Mouse (Mus musculus) heart, embryonic 10.5 days (tissue): Measurements from ENCODE around the gene Hist1h3b. TPM values are rescaled to one million over a fixed set of nuclear protein-coding genes. Genes with fewer than 3 reads are reported as not detected.
A peak's percentile ranks its signal among the peaks of the same experiment; 100 is the strongest.

ENCODE experiments used
- DNase-seq: peaks from one replicate; pipeline ENCODE4 v3.0.0-alpha.2; 2017; ENCODE audit warnings: low spot score
- H3K27ac ChIP-seq: fragments of 300-500 bp; sonication (generic); 2 replicates; pipeline ENCODE4 v1.5.1; 2016; ENCODE audit warnings: mild to moderate bottlenecking
- H3K27me3 ChIP-seq: fragments of 300-500 bp; sonication (generic); 2 replicates; pipeline ENCODE4 v1.6.1; 2016; ENCODE audit warnings: mild to moderate bottlenecking; ENCODE audit not compliant: poor library complexity, insufficient read depth, severe bottlenecking
- H3K36me3 ChIP-seq: fragments of 300-500 bp; sonication (generic); 2 replicates; pipeline ENCODE4 v1.6.1; 2016; ENCODE audit warnings: mild to moderate bottlenecking, moderate library complexity
- H3K4me1 ChIP-seq: fragments of 300-500 bp; sonication (generic); 2 replicates; pipeline ENCODE4 v1.6.1; 2016; ENCODE audit warnings: mild to moderate bottlenecking
- H3K4me3 ChIP-seq: fragments of 300-500 bp; sonication (generic); 2 replicates; pipeline ENCODE4 v1.5.1; 2016; ENCODE audit warnings: mild to moderate bottlenecking, moderate library complexity
- H3K9me3 ChIP-seq: fragments of 300-500 bp; sonication (generic); 2 replicates; pipeline ENCODE4 v1.6.1; 2016; ENCODE audit warnings: mild to moderate bottlenecking, moderate library complexity
- WGBS: fragments of 180-500 bp; shearing (Covaris S2); methylation state at CpG from one replicate; pipeline ENCODE4 v1.1.7; 2016; 5-methylcytosine and 5-hydroxymethylcytosine counted together
- polyA plus RNA-seq: library from polyadenylated mRNA; unstranded; fragments of >200 nt; fragmentation: Nextera tagmentation; extraction: Ambion mirVana; gene quantifications from 2 replicates; pipeline ENCODE4 v1.2.1, GENCODE M21; 2016

Gene Hist1h3b
- polyA plus RNA-seq, 1 experiment from 2014 or later: 2.6 TPM

- peaks cover 15% of the 10 kb centered on the region for H3K4me1 ChIP-seq
- H3K4me3 ChIP-seq: no peak overlapping the region
- no peaks in the 10 kb centered on the region for H3K27me3 ChIP-seq
- WGBS: 63% methylated on average over 1 of the region's 1 CpGs
- H3K36me3 ChIP-seq: no peaks in the 10 kb centered on the region
- H3K27ac ChIP-seq: peak overlapping the region; percentile 73; the same call in 1 of the 2 replicates
- DNase-seq: no peak
- no peaks in the 10 kb centered on the region for H3K9me3 ChIP-seq
Measured at GRCm38 (mm10) chr13:23725213-23725612, 26.9 kb upstream of the Hist1h3b start.

GRCm38 (mm10) chr13:23728472-23729191 lies 23.4 kb upstream of the Hist1h3b start:
- no peak for DNase-seq
- Histone ChIP-seq H3K9me3 (no peaks in the 10 kb centered on the region), H3K27ac (no peak overlapping the region), H3K36me3 (no peaks in the 10 kb centered on the region), H3K4me1 (peaks cover 18% of the 10 kb centered on the region), H3K27me3 (no peaks in the 10 kb centered on the region), H3K4me3 (no peak overlapping the region)
- 71% methylated on average over 18 of the region's 18 CpGs for WGBS

- Histone ChIP-seq H3K27me3 (no peaks in the 10 kb centered on the region), H3K9me3 (no peaks in the 10 kb centered on the region), H3K36me3 (no peaks in the 10 kb centered on the region), H3K4me3 (no peak overlapping the region), H3K4me1 (peaks cover 13% of the 10 kb centered on the region), H3K27ac (no peak overlapping the region)
- WGBS: 91% methylated on average over 9 of the region's 9 CpGs
- DNase-seq: no peak
Measured at GRCm38 (mm10) chr13:23729192-23729525, 22.9 kb upstream of the Hist1h3b start.

DNA sequence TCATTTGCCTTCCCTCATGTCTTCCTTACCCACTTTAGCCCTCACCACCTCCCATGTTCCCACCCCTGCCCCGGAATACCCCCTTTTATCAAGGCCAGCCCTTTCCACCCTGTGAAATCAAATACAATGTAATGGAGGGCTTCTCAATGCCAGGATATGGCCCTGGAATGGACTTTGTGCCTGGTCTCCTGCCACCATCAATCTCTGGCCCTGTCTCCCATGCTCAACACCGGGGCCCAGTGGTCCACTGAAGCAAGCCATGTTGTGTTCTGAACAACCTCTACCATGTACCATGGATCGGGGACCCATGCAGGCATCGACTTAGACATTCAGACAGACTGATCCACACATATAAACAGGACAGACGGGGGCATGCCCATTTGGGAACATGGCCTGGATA lies 22.4 kb upstream of the Hist1h3b start:
- DNase-seq: no peak
- 92% methylated on average over 5 of the region's 5 CpGs for WGBS
- H3K9me3 ChIP-seq: no peaks in the 10 kb centered on the region

DNA sequence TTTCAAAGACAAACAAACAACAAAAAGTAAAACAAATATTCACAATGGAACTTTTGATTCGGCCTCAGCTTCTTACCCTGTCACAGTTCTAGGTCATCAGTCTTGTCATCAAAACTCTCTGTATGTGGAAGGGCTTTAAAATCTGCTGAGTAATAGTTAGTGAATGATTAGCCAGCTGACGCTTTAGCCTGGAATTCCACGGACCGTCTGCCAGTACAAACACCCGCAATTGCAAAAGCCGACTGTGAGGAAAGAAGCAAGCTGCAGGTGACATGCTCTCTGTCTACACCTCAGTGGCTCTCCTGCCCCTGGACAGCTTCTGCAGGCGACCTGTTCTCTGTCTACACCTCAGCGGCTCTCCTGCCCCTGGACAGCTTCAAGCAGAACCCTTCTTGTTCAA lies 21.6 kb upstream of the Hist1h3b start:
- no peaks in the 10 kb centered on the region for H3K36me3 ChIP-seq
- peak; percentile 82 for DNase-seq
- H3K27ac ChIP-seq: no peak overlapping the region; the same call in 1 of the 2 replicates
- H3K4me3 ChIP-seq: no peak overlapping the region
- peaks cover 4% of the 10 kb centered on the region for H3K4me1 ChIP-seq
- no peaks in the 10 kb centered on the region for H3K27me3 ChIP-seq
- 20% methylated on average over 8 of the region's 8 CpGs for WGBS
- no peaks in the 10 kb centered on the region for H3K9me3 ChIP-seq

More for the DNA sequence above, 22.4 kb upstream of the Hist1h3b start:
- peaks cover 8% of the 10 kb centered on the region for H3K4me1 ChIP-seq
- H3K4me3 ChIP-seq: no peak overlapping the region
- H3K36me3 ChIP-seq: no peaks in the 10 kb centered on the region
- H3K27ac ChIP-seq: no peak overlapping the region
- H3K27me3 ChIP-seq: no peaks in the 10 kb centered on the region

GRCm38 (mm10) chr13:23732156-23732804 lies 19.8 kb upstream of the Hist1h3b start:
- H3K27ac ChIP-seq: no peak overlapping the region
- H3K4me1 ChIP-seq: peaks cover 4% of the 10 kb centered on the region
- H3K4me3 ChIP-seq: no peak overlapping the region
- no peaks in the 10 kb centered on the region for H3K27me3 ChIP-seq
- no peaks in the 10 kb centered on the region for H3K9me3 ChIP-seq
- H3K36me3 ChIP-seq: no peaks in the 10 kb centered on the region
- DNase-seq: no peak
- 23% methylated on average over 8 of the region's 8 CpGs for WGBS

- DNase-seq: no peak
- Histone ChIP-seq H3K9me3 (no peaks in the 10 kb centered on the region), H3K36me3 (no peaks in the 10 kb centered on the region), H3K27ac (peak overlapping the region; percentile 93; the same call in 1 of the 2 replicates), H3K4me3 (no peak overlapping the region), H3K27me3 (no peaks in the 10 kb centered on the region), H3K4me1 (peaks cover 5% of the 10 kb centered on the region; the same call in 1 of the 2 replicates)
- WGBS: 86% methylated on average over 5 of the region's 5 CpGs
Measured at GRCm38 (mm10) chr13:23737091-23737490, 15.0 kb upstream of the Hist1h3b start.

DNA sequence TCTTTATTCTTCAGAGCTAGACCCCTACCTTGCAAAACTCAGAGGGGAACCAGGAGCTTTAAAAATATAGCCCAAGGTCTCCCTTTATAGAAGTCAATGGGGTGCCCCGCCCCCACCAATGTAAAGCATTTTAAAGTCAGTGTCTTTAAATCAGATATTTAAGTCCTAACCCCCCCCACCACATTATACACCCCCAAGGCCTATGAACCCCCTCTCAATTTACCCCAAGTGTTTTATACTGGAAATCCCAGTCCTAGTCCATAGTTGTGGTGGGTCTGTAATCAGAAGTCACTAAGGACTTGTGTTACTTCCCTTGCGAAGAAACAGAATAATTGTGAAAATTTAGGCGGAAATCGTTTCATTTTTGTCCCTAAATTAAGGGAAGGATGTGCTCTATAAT lies 14.0 kb upstream of the Hist1h3b start:
- 27% methylated on average over 4 of the region's 4 CpGs for WGBS
- Histone ChIP-seq H3K4me3 (peak overlapping the region; percentile 65), H3K36me3 (no peaks in the 10 kb centered on the region), H3K27me3 (no peaks in the 10 kb centered on the region), H3K27ac (peak overlapping the region; percentile 93), H3K9me3 (no peaks in the 10 kb centered on the region), H3K4me1 (peaks cover 5% of the 10 kb centered on the region; the same call in 1 of the 2 replicates)
- DNase-seq: no peak

DNA sequence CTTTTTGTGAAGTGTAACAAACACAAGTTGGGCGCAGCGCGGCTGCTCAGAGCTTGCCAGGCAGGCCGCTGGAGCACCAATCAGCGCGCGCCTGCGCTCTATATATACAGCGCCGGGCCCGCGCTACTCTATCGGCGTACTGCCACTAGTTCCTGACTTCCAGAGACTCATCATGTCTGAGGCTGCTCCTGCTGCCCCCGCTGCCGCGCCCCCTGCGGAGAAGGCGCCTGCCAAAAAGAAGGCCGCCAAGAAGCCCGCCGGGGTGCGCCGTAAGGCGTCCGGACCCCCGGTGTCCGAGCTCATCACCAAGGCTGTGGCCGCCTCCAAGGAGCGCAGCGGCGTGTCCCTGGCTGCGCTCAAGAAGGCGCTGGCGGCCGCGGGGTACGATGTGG lies 13.4 kb upstream of the Hist1h3b start, which contains the start of gene Hist1h1c:
Hist1h1c (plus strand) TSS at position 132 of the 392 bp plus-strand sequence.
- Histone ChIP-seq H3K4me1 (peaks cover 5% of the 10 kb centered on the region; the same call in 1 of the 2 replicates), H3K27me3 (no peaks in the 10 kb centered on the region), H3K9me3 (no peaks in the 10 kb centered on the region), H3K4me3 (peak within 1 kb of the TSS; percentile 65), H3K36me3 (no peaks in the 10 kb centered on the region), H3K27ac (peak within 1 kb of the TSS; percentile 93)
- DNase-seq: peak; percentile 96
- WGBS: under 1% methylated on average over 38 of the region's 38 CpGs

DNA sequence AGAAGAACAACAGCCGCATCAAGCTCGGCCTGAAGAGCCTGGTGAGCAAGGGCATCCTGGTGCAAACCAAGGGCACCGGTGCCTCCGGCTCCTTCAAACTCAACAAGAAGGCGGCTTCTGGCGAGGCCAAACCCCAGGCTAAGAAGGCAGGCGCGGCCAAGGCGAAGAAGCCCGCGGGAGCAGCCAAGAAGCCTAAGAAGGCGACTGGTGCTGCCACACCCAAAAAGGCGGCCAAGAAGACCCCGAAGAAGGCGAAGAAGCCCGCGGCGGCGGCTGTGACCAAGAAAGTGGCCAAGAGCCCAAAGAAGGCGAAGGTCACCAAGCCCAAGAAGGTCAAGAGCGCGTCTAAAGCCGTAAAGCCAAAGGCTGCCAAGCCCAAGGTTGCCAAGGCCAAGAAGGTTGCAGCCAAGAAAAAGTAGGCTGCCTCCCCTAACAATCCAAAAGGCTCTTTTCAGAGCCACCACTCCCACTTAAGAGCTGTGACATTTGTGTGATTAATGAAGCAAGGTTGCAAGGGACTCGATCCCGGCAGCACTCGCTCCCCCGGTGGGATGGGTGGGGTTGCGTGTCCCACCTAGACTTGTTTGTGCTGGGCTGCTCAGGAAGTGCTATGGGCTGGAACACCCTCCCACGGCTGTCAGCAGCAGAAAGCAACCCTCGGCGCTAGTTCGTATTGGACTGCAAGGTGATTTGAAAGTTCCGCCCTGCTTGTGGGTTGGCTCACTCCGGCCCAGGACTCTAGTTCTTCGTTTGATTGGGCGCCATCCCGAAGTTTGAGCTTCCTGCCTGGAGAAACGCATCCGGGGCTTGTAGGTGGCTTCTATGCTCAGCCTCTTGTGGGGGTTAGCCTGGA lies 12.8 kb upstream of the Hist1h3b start:
- no peaks in the 10 kb centered on the region for H3K36me3 ChIP-seq
- no peaks in the 10 kb centered on the region for H3K9me3 ChIP-seq
- H3K27ac ChIP-seq: peak overlapping the region; percentile 93
- WGBS: under 1% methylated on average over 39 of the region's 39 CpGs
- H3K27me3 ChIP-seq: no peaks in the 10 kb centered on the region
- peaks cover 6% of the 10 kb centered on the region; the same call in 1 of the 2 replicates for H3K4me1 ChIP-seq
- DNase-seq: peak; percentile 96
- H3K4me3 ChIP-seq: peak overlapping the region; percentile 65

DNA sequence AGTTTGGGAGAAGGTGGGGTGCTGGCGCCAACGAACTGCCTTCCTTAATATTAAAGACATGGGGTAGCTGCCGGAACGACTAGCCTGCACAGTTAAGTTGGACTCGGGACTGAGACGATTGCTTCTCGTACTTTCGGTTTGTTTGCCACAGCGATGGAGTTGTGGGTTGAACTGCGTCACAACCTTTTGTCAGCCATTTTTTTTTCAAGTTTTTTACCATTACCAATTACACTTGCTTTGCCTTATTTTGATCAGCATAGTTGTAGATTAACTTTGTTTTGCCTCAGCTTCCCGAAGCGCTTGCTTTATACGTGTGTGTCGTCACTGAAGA lies 12.2 kb upstream of the Hist1h3b start:
- peak overlapping the region; percentile 65 for H3K4me3 ChIP-seq
- DNase-seq: no peak
- H3K9me3 ChIP-seq: no peaks in the 10 kb centered on the region
- H3K4me1 ChIP-seq: peaks cover 9% of the 10 kb centered on the region; the same call in 1 of the 2 replicates
- WGBS: under 1% methylated on average over 14 of the region's 14 CpGs
- no peaks in the 10 kb centered on the region for H3K27me3 ChIP-seq
- H3K36me3 ChIP-seq: no peaks in the 10 kb centered on the region
- H3K27ac ChIP-seq: peak overlapping the region; percentile 93

GRCm38 (mm10) chr13:23740256-23740840 lies 11.7 kb upstream of the Hist1h3b start:
- WGBS: 34% methylated on average over 13 of the region's 13 CpGs
- no peaks in the 10 kb centered on the region for H3K36me3 ChIP-seq
- peaks cover 9% of the 10 kb centered on the region; the same call in 1 of the 2 replicates for H3K4me1 ChIP-seq
- H3K27ac ChIP-seq: peak overlapping the region; percentile 93
- H3K9me3 ChIP-seq: no peaks in the 10 kb centered on the region
- peak overlapping the region; percentile 65 for H3K4me3 ChIP-seq
- no peak for DNase-seq
- no peaks in the 10 kb centered on the region for H3K27me3 ChIP-seq
